Mouse (Mus musculus): ENCODE results near the gene Cnnm2.
A peak's percentile ranks its signal among the peaks of the same experiment; 100 is the strongest.

Gene Cnnm2

GRCm38 (mm10) chr19:46886826-46887225 lies 125.4 kb downstream of the Cnnm2 start:
- DNase-seq (ENCODE audit: low read depth), result no peak

DNA sequence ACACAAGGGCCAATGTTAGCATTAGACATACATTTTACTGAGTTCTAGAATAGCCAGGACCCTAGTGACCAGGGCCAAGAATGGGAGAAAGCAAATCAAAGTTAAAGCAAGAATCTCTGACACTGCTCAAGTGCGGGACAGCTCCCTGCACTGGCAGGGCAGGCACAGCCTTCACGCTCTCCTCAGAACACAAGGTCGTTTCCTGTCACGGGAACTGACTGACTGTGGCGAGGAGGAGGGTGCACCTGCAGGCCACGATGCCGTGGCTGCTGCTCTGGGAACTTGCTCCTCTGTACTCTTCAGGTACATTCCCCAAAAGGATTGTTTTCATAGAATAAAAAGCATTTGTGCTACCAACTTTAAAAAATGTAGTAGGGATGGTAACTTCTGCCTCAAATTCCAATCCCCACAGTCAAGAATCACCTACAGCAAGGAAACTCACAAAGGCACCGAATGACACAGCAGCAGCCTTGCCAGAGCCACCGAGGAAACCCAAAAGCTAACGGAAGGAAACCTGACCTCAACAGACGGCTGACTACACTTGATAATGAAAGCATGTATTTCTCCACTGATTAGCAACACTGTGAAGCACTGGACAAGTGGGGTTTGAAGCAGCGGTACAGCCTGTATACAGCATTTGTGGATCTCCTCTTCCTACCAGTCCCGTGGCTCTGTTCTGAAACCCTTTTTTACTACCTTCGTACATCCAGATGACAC lies 126.6 kb downstream of the Cnnm2 start:
- no peak for DNase-seq (ENCODE audit: low read depth)

GRCm38 (mm10) chr19:46889666-46890065 lies 128.3 kb downstream of the Cnnm2 start:
- DNase-seq (ENCODE audit: low read depth), result no peak

DNA sequence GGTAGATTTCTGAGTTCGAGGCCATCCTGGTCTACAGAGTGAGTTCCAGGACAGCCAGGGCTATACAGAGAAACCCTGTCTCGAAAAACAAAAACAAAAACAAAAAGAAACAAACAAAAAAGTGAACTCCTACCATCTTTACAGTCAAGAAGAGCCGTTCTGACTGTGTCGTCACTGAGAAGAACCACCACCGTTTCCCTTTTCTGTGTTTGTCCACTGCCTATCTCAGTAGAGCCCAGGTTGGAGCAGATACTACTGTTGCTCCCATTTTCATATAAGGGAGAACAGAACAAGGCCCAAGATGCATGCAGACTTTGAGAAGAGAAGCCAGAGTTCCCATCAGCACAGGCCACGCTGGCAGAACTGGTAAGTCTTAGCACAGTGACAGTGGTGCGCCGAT lies 129.3 kb downstream of the Cnnm2 start:
- no peak for DNase-seq (ENCODE audit: low read depth)

- DNase-seq (ENCODE audit: low read depth), result no peak
Measured at GRCm38 (mm10) chr19:46892856-46893255, 131.5 kb downstream of the Cnnm2 start.

DNA sequence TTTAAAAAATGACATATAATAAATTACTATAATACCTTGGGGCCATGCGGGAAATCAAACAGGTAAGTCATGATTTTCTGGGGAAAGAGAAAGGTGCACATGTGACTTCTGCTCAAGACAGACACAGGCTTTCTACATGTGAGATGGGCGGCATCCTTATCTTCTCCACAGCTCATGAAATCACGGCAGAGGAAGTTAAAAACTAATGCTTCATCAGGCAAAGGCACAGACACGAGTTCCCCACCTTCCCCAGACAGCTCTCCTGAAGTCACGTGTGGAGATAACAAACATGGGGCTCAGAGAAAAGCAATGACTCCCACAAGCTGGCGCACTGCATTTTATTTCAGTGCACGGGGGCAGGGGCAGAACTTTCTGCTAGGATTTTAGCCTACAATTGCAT lies 132.1 kb downstream of the Cnnm2 start:
- no peak for DNase-seq (ENCODE audit: low read depth)

GRCm38 (mm10) chr19:46897135-46897534 lies 135.7 kb downstream of the Cnnm2 start:
- DNase-seq (ENCODE audit: low read depth), result no peak

DNA sequence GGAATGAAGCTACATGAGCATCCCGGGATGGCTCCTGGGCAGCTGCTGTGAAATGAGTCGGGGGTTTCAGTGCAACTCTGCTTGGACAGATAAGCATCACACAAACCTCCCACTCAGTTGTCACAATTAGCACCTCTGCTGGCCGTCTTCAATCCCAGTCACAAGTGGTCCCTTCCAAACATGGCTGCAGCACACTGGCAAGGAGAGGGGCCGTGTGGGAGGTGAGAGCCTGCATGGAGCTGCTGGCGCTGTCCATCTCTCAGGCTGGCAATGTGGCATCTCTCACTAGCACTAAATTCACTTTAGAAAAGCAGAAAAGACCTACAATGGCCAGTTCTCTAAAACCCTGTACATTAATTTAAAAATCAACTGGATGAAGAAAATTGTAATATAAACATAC lies 136.8 kb downstream of the Cnnm2 start:
- DNase-seq (ENCODE audit: low read depth), result no peak

- no peak for DNase-seq (ENCODE audit: low read depth)
Measured at GRCm38 (mm10) chr19:46899306-46899705, 137.9 kb downstream of the Cnnm2 start.

GRCm38 (mm10) chr19:46899871-46900270 lies 138.5 kb downstream of the Cnnm2 start:
- no peak for DNase-seq (ENCODE audit: low read depth)

GRCm38 (mm10) chr19:46900786-46901185 lies 139.4 kb downstream of the Cnnm2 start:
- no peak for DNase-seq (ENCODE audit: low read depth)

DNA sequence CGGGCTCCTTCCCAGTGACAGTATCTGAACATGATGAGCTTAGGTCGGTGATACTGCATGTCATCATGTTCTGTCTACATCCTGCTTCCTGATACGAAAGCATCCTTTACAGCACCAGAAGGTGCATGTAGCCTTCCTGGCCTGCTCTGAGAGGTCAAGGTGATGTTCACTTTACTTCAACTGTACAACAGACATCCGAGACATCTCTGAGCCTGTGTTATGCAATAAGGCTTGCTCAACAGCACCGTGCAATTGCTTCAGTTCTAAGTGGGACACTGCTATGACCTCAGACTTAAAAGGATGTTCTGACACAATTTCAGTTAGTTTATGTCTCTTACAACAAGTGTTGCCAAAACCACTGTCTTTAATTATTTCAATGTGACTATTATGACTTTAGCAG lies 139.9 kb downstream of the Cnnm2 start:
- peak; percentile 53 for DNase-seq (ENCODE audit: low read depth)

- DNase-seq (ENCODE audit: low read depth), result no peak
Measured at GRCm38 (mm10) chr19:46903379-46903778, 142.0 kb downstream of the Cnnm2 start.

- DNase-seq (ENCODE audit: low read depth), result no peak
Measured at GRCm38 (mm10) chr19:46904907-46905306, 143.5 kb downstream of the Cnnm2 start.

DNA sequence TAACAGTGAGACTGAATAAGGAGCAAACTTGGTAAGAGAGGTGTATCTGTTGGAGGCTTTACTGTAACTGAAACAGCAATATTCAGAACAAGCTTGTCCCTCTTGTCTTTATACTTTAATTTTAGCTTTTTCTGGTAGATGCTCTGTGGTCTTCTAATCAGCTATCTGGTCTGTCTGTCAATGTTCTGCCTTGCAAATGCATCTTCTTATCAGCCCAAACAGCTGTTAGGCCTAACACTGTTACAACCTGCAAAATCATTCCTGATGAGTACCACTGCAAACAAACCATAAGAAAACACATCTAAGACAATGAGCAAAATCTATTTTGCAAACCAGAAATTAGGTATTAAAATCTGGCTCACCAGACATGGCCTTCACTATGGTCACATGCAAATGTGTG lies 144.0 kb downstream of the Cnnm2 start:
- no peak for DNase-seq (ENCODE audit: low read depth)

DNA sequence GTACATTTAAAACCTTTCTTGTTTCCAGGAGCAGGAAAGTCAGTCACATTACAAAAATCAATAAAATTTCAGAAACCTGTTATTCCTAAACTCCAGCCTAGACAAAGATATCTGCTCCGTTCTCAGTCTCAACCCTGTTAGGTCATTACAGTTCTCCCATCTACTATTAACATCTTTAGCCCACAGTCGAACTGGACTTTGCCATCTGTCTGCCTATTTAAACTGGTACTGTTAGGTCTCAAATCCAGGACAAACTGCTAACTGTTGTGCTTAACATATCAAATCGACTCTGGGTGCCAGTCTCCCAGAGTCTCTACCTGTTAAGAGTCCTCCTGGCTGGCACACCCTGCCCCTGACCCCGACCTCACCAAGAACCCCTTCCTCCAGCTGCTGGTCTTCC lies 144.6 kb downstream of the Cnnm2 start:
- no peak for DNase-seq (ENCODE audit: low read depth)

DNA sequence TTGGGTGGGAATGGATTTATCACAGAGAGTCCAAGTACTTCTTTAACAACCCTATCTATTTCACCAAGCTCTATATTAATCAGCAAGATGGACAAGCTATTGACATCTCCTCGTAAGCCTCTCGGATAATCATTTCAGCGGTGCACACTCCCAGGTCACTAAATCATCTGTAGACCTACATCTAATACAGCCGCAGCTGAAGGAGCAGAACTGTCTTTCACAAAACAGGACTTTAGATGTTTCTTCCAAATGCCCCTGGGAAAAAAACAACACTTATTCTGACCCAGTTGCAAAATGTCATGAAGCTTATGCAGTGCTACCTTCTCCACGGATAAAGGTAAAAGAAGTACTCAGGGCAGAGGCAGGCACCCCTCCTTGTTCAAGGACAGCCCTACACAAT lies 146.8 kb downstream of the Cnnm2 start:
- no peak for DNase-seq (ENCODE audit: low read depth)

- no peak for DNase-seq (ENCODE audit: low read depth)
Measured at GRCm38 (mm10) chr19:46908977-46909376, 147.6 kb downstream of the Cnnm2 start.

DNA sequence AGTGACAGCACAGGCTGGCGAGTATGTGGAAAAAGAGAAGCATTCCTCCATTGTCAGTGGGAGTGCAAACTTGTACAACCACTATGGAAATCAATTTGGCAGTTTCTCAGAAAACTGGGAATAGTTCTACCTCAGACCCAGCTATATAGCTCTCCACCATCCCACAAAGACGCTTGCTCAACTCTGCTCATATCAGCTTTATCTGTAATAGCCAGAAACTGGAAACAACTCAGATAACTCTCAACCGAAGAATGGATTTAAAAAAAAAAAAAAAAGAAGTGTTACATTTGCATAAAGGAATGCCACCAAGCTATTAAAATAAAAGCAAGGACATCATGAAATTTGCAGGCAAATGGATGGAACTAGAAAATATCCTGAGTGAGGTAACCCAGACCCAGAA lies 150.1 kb downstream of the Cnnm2 start:
- no peak for DNase-seq (ENCODE audit: low read depth)

DNA sequence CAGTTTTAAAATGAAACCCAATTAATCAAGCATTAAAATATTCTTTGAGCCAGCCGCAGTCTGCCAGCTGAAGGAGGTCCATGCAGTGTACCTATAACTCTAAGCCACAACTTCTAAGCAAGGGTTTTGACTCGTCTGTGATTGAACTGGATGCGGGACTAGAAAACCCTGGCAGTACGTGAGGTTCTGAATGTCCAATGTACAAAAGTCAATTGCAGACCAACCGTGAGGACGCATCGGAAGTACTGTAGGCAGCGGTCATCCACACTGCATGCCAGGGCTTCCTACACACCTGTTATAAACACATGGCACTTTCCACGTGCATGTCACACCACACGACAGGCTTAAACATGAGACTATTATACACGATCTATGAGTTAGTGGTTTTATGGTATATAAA lies 152.2 kb downstream of the Cnnm2 start:
- no peak for DNase-seq (ENCODE audit: low read depth)

- no peak for DNase-seq (ENCODE audit: low read depth)
Measured at GRCm38 (mm10) chr19:46915406-46916080, 154.1 kb downstream of the Cnnm2 start.

DNA sequence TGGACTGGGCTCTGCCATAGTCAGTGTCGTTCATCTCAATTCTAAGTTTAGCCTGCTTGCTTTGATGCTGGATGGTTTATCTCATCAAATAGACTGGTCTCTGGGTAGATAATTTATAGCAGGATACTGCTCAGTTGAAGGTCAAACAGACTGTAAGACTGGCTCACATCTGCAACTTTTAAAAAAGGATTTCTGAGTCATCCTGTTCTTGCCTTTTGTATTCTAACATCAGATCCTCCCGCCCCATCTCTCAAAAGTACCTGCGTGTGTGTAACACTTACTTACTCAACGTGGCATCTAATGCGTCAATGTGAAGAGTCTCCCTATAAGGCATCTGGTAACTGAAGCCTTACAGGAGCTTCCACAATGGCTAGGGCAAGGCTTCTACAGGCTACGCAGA lies 159.2 kb downstream of the Cnnm2 start:
- no peak for DNase-seq (ENCODE audit: low read depth)

DNA sequence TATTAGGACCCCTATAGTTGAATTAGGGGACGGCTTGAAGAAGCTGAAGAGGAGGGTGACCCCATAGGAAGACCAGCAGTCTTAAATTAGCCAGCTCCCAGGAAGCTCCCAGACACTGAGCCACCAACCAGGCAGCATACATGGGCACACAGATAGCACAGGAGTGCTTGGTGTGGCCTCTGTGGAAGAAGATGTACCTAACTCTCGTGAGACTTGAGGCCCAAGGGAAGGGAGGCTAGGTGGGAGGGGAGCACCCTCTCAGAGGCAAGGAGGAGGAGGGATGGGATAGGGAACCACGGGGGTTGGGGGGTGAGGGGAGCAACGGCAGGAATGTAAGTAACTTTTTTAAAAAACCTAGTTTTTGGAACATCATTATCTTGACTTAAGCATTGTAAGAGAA lies 165.0 kb downstream of the Cnnm2 start:
- DNase-seq (ENCODE audit: low read depth), result no peak

DNA sequence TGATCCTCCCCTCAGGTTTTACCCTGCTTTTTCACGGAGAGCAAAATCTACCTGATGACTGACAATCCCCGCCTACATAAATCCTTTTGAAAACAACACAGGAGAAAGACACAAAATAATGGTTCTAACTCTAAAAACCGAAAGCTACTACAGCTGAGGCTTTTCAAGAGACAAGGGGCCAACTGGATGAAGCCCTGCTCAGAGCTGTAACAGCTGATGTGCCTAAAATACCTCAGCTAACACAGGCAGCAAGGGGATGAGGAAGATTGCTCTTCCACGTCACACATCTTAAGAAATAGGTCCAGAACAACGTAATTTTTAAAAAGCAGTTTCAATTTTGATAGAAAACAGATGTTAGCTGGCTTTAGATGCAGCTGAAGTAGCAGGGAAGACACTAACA lies 165.6 kb downstream of the Cnnm2 start:
- DNase-seq (ENCODE audit: low read depth), result no peak
